Mouse (Mus musculus) A20 (cell line): ENCODE measurements around the gene Zfp646.

Experiments
- DNase-seq: peaks from one replicate; pipeline ENCODE4 v3.0.0-alpha.2; 2011; ENCODE audit warnings: low read depth, low spot score

The Zfp646 gene

DNA sequence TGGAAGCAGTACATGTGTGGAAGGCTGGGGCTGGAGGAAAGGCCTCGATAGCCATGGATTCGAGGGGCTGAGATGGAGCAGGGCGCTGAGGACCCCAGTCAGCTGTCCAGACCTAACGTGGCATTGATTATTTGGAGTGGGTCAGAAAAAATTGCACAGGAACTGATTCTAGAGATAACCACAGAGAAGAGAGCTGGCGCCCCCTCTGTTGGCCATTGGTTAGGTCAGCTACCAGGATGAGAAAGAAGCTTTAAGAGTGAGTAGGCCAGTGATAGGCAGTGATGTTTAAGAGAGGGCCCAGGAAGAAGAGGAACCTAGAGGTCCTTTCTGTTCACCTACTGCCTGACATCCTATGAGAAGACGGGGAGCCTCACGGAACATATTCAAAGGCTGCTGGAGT lies 43.3 kb downstream of the Zfp646 start:
- peak; percentile 67 for DNase-seq

DNA sequence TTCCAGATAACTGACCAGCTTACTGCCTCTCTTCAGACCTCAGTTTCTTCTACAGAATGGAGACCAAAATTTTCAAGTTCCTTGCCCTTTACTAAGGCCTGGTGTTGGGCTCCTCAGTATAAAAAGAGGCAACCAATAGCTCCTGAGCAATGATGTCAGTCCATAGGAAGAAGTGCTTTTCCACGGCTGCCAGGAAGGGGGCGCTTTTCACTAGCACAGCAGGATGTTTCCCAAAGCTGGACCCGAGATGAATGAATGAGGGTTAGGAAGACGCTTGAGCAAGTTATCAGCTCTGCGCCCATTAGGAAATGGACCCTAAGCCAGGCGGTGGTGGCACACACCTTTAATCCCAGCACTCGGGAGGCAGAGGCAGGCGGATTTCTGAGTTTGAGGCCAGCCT lies 45.5 kb downstream of the Zfp646 start:
- DNase-seq, result peak; percentile 72

GRCm38 (mm10) chr7:127922451-127923275 lies 46.6 kb downstream of the Zfp646 start:
- peak; percentile 84 for DNase-seq

DNA sequence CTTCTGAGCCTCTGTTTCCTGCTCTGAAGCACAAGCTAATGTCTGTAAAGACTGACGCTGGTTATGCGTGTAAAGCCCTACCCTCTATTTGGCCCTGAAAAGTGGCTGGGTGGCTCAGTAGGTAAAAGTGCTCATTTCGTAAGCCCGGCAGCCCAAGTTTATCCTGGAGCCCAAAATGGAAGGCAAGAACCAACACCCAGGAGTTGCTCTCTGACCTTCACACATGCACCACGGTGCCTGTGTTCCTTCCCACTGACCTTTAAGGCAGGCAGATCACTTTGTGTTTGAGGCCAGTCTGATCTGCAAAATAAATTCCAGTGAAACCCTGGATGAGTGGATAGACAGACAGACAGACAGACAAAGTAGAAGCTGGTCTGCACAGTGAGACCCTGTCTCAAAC lies 47.7 kb downstream of the Zfp646 start:
- DNase-seq, result no peak

- no peak for DNase-seq
Observed at GRCm38 (mm10) chr7:127925252-127925651, 49.2 kb downstream of the Zfp646 start.

GRCm38 (mm10) chr7:127926066-127926465 lies 50.0 kb downstream of the Zfp646 start:
- DNase-seq, result no peak

DNA sequence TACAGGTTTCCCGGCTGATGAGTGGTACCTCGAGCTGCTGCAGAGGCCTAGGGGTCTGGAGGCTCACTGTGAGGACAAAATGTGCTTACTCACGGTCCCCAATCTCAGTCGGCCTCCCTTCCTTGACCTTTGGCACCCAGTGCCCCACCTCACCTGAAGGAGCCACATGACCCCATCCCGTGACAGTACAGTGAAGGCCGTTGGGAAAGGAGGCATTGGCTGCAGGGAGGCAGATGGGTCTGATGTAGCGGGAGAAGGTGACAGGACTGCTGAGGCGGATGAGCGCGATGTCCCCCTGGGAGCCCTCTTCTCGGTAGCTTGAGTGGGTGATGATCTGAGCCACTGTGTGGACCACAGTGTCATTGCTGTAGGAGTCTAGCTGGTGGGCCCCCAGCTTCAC lies 50.8 kb downstream of the Zfp646 start:
- no peak for DNase-seq

DNA sequence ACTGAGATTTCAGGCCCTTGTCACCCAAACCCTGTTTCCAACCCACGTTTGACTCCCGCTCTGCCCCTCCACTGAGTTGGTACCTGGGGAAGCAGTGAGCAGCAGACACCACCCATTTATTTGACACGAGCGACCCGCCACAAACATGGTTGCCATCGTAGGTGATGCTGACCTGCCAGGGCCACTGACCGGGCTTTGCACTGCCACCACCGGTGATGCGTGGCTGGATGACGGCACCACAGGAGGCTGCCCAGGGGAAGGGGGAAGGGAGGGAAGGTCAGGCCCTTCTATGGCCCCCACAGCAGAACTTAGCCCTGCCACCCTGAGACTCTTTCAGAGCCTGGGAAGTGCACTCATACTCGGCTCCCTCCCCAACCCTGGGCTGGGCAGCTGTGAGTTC lies 51.7 kb downstream of the Zfp646 start:
- no peak for DNase-seq

- DNase-seq, result no peak
Observed at GRCm38 (mm10) chr7:127928596-127928995, 52.6 kb downstream of the Zfp646 start.

DNA sequence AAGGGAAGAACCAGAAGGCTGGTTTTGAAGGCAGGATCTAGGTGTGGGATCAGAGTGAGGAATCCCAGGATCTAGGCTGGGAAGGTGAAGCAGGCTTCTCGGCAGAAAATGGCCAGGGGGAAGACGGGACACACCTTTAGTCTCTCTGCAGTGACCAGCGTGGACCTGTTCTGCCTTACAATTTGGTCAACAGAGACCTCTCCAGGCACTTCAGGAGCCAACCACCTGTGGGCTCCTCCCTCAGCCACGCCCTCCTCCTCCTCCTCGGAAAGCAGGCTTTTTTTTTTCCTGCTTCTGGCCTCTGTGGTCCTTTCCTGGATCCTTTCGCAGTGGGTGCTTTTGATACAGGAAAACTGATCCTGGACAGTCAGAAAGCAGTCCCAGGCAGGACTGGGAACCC lies 53.9 kb downstream of the Zfp646 start, which contains the start of gene Prss8:
Prss8 (minus strand) TSS at position 182 of the 400 bp plus-strand sequence.
- no peak for DNase-seq

- DNase-seq, result no peak
Observed at GRCm38 (mm10) chr7:127930636-127931035, 54.6 kb downstream of the Zfp646 start.

- no peak for DNase-seq
Observed at GRCm38 (mm10) chr7:127931351-127932135, 55.5 kb downstream of the Zfp646 start.

DNA sequence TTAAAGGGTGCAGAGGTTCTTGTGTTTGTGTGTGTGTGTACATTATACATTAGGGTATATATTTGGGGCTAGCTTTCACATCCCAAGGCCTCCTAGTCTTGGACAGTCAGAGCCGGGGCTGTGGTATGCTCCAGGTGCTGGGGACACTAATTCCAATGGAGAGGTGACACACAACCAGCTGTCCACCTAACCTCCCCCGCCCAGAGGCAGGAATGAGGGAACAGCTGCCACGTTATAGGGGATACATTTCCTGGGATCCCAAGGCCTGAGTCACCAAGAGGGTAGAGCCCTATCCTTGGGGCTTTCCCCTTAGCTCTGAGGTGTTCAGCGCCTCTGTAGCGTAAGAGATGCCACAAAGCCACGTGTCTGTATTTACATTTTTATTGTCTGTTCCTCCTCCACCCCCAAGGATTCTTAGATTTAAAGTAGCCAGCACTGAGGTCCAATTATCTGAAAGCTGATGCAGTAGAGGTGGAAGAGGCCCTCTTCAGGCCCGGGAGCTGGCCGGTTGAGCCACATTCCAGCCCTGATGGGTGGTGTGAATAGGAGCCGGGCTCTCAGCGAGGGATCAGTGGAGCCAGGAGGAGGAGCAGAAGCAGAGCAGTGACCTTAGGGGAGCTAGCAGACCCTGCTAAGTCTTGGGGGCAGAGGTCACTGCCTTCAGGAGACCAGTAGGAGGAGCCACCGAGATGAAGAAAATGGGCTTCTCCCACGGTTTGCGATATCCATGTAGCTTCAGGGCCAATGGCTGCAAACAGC lies 56.4 kb downstream of the Zfp646 start:
- DNase-seq, result no peak

- DNase-seq, result no peak
Observed at GRCm38 (mm10) chr7:127934075-127934474, 58.1 kb downstream of the Zfp646 start.

DNA sequence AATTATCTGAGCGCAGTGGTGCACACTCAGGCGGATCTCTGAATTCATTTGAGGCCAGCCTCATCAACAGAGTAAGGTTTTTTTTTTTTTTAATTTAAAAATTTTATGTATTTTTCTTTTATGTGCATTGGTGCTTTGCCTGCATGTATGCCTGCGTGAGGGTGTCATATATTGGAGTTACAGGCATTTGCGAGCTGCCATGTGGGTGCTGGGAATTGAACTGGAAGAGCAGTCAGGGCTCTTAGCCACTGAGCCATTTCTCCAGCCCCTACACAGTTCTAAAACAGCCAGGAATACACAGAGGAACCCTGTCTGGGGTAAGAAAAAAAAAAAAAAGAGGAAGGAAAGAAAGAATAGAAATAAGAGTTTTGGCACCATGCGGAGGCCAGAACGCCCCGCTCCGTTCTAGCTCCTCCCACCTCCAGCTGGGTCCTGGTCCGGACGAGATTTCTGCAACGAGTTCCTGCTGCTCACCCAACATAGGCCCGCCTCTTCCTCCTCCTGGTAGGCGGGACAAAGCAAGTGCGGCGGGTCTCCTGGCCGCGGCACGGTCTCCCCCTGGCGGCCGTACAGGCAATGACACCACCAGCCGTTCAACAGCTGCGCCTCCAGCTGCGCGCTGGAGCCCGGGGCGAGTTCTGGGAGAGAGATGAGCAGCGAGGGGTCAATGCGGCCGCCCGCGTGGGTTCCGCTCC lies 59.2 kb downstream of the Zfp646 start:
- DNase-seq, result peak; percentile 97
